Mouse (Mus musculus) erythroblast, embryonic 14.5 days (primary cell): ENCODE results near the gene Trp53.

Experiments used
- GATA1 ChIP-seq: IDR thresholded peaks from 2 replicates; pipeline ENCODE4 v1.6.1; 2012; ENCODE audit warnings: low read length, inconsistent platforms, mixed read lengths
- TAL1 ChIP-seq: IDR thresholded peaks from 3 replicates; pipeline ENCODE4 v1.6.1; 2012; ENCODE audit warnings: low read length, inconsistent platforms, mixed read lengths

DNA sequence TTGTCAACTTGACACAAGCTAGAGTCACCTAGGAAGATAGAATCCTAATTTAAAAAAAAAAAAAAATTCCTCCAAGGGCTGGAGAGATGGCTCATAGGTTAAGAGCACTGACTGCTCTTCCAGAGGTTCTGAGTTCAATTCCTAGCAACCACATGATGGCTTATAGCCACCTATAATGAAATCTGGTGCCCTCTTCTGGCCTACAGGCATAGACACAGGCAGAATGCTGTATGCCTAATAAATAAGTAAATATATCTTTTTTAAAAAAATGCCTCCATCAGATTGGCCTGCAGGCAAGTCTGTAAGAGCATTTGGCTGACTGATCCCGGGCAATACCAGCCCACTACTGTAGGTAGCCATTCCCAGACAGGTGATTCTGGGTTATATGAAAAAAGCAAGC lies 45.2 kb upstream of the Trp53 start:
- TF ChIP-seq TAL1 (no peak), GATA1 (no peak)
